8 mouse cellular contexts compared by ENCODE assay signal in the genomic region with DNA sequence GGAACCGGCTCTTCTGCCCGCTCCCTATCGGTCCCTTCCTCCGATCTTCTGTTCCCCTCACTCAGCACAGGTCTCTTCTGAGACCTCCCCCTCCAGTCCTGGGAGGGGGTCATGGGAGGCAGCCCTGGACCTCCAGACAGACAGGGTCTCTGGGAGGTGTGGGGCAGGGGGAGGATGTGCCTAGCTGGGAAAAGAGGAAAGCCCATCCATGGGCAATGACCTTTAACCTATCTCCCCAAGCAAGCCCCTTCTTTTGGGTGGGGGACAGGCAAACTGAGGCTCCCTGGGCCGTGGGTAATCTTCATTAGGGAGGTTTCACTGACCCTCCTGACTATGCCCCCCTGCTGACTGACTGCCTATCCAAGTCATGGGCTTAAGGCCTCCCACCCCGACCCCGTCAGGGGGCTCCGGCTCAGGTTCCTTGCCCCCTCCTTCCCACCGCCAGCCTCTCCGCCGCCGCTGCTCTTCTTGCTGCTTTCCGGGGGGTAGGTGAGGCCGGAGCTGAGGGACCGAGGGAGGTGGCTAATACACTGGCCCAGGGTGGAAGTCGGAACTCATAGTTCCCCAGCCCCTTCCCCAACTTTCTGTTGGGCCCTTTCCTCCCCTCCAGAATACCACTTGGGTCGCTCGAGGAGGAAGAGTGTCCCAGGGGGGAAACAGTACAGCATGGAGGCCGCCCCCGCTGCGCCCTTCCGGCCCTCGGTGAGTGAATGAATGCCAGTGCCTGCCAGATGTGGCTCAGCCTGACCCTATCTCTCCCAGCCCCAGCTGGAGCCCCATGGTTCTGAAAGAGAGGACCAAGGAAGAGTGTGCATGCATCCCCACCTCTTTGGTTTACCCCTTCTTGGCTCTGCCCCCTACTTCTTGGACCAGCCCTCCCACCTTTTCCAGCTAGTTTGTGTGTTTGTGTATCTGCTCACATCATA. TPM values are rescaled to one million over a fixed set of nuclear protein-coding genes. Genes with fewer than 3 reads are reported as not detected.
DNase-seq lines count a peak whose midpoint lies in the region; ATAC-seq and TF ChIP-seq lines count a peak whose summit lies in the region.

No protein-coding gene starts in this region.

- H3K27ac ChIP-seq in gastrocnemius, adult 2 months = peak overlapping the region; percentile 28; the same call in 1 of the 2 replicates
- no peak overlapping the region for H3K27ac ChIP-seq in thymus, adult 2 months (ENCODE audit: control insufficient read depth, insufficient read depth, low read length)
- no peak overlapping the region for H3K27ac ChIP-seq in liver, embryonic 13.5 days

- intact Hi-C loops in gastrocnemius, adult 2 months (cut with DNase I) = no loop called here

- H3K4me2 ChIP-seq in liver, embryonic 13.5 days = peak overlapping the region; percentile 68

- no peaks in the 10 kb centered on the region for H3K36me3 ChIP-seq in thymus, adult 2 months (ENCODE audit: control insufficient read depth, insufficient read depth, low read length)
- 0 out of 2 replicates have a peak, but pooled peaks cover 4% of the 10 kb centered on the region for H3K36me3 ChIP-seq in liver, embryonic 13.5 days

- WGBS in thymus, adult 2 months = 51% methylated on average over 23 of the region's 23 CpGs
- 9% methylated on average over 23 of the region's 23 CpGs for WGBS in liver, embryonic 13.5 days (ENCODE audit: insufficient replicate concordance)

- peak; percentile 18 for DNase-seq in gastrocnemius, adult 2 months
- DNase-seq in gastrocnemius, adult 8-10 months (ENCODE audit: low spot score in 2 of 2) = no peak
- DNase-seq in thymus, adult 2 months = no peak
- DNase-seq in thymus, postnatal 36 days = no peak
- DNase-seq in liver, embryonic 13.5 days = no peak
- DNase-seq in thymus, postnatal 4 days = peak; percentile 56
- DNase-seq in spleen, postnatal 36 days (ENCODE audit: low spot score in 2 of 2) = no peak
- DNase-seq in urinary bladder, postnatal 10 days (ENCODE audit: low spot score) = no peak

- peaks cover 6% of the 10 kb centered on the region; the same call in 1 of the 2 replicates for H3K27me3 ChIP-seq in thymus, adult 2 months (ENCODE audit: control insufficient read depth, insufficient read depth, low read length)
- peaks cover 39% of the 10 kb centered on the region for H3K27me3 ChIP-seq in liver, embryonic 13.5 days

- no peak for TF ChIP-seq POLR2A in thymus, adult 2 months (IDR thresholded peaks at IDR 0.05; ENCODE audit: control insufficient read depth, extremely low read depth, insufficient read depth, low read length, poor library complexity)

- ATAC-seq in liver, embryonic 13.5 days (ENCODE audit: low read depth) = no peak

- H3K9me3 ChIP-seq in liver, embryonic 13.5 days (replicated peaks) = no peaks in the 10 kb centered on the region

- H3K4me3 ChIP-seq in gastrocnemius, adult 2 months = peak overlapping the region; percentile 61
- H3K4me3 ChIP-seq in thymus, adult 2 months (ENCODE audit: control insufficient read depth, insufficient read depth, low read length) = peak overlapping the region; percentile 34
- H3K4me3 ChIP-seq in liver, embryonic 13.5 days (replicated peaks) = peak overlapping the region; percentile 37

- TF ChIP-seq CTCF in gastrocnemius, adult 2 months (IDR thresholded peaks at IDR 0.05) = no peak
- no peak for TF ChIP-seq CTCF in thymus, adult 2 months (IDR thresholded peaks at IDR 0.05; ENCODE audit: borderline replicate concordance, control insufficient read depth, extremely low read depth, insufficient read depth, low read length, poor library complexity)

- H3K9ac ChIP-seq in liver, embryonic 13.5 days = peak overlapping the region; percentile 66

- peaks cover 24% of the 10 kb centered on the region for H3K4me1 ChIP-seq in thymus, adult 2 months (replicated peaks; ENCODE audit: control insufficient read depth, insufficient read depth, low read length)
- peaks cover 96% of the 10 kb centered on the region for H3K4me1 ChIP-seq in liver, embryonic 13.5 days (replicated peaks)

RNA-seq across cellular contexts. Expression of a gene that starts 11.2 kb away (rescaled TPM):
- total RNA-seq in gastrocnemius, adult 2 months (2021) = 1 to 10 TPM; 3.0 to 3.5 TPM
- total RNA-seq in gastrocnemius, adult 8-10 months (2022) = 1 to 10 TPM; 1.4 to 2.6 (median 1.9) TPM
- 7.6 and 7.7 TPM in 2 replicates for polyA plus RNA-seq in thymus, adult 2 months (2012; rRNA removed)
- 0.25 and 0.44 TPM in 2 replicates for polyA plus RNA-seq in liver, embryonic 13.5 days (2015; fragmentation: Nextera tagmentation; extraction: Ambion mirVana)

RNA-seq across cellular contexts. Expression of a gene that starts 12.8 kb away (rescaled TPM):
- 100 to 1,000 TPM in 1 of 2 experiments, 10 to 100 TPM in 1; 93.8 to 104 TPM for total RNA-seq in gastrocnemius, adult 2 months (2021)
- 100 to 1,000 TPM; 102 to 113 (median 108) TPM for total RNA-seq in gastrocnemius, adult 8-10 months (2022)
- 235 and 251 TPM in 2 replicates for polyA plus RNA-seq in thymus, adult 2 months (2012; rRNA removed)
- polyA plus RNA-seq in liver, embryonic 13.5 days (2015; fragmentation: Nextera tagmentation; extraction: Ambion mirVana) = 111 and 118 TPM in 2 replicates

RNA-seq across cellular contexts. Expression of a gene that starts 19.4 kb away (rescaled TPM):
- total RNA-seq in gastrocnemius, adult 2 months (2021) = 10 to 100 TPM in 1 of 2 experiments, 1 to 10 TPM in 1; 9.2 to 10.7 TPM
- total RNA-seq in gastrocnemius, adult 8-10 months (2022) = 10 to 100 TPM in 2 of 4 experiments, 1 to 10 TPM in 2; 7.7 to 10.7 (median 9.9) TPM
- 125 and 132 TPM in 2 replicates for polyA plus RNA-seq in thymus, adult 2 months (2012; rRNA removed)
- 1.4 and 1.6 TPM in 2 replicates for polyA plus RNA-seq in liver, embryonic 13.5 days (2015; fragmentation: Nextera tagmentation; extraction: Ambion mirVana)

RNA-seq across cellular contexts. Expression of a gene that starts 20.8 kb away (rescaled TPM):
- total RNA-seq in gastrocnemius, adult 2 months (2021) = under 1 TPM; 0.17 to 0.41 TPM
- total RNA-seq in gastrocnemius, adult 8-10 months (2022) = 1 to 10 TPM; 1.1 to 1.6 (median 1.5) TPM
- 54.6 and 60.7 TPM in 2 replicates for polyA plus RNA-seq in thymus, adult 2 months (2012; rRNA removed)
- 6.3 and 7.0 TPM in 2 replicates for polyA plus RNA-seq in liver, embryonic 13.5 days (2015; fragmentation: Nextera tagmentation; extraction: Ambion mirVana)

RNA-seq across cellular contexts. Expression of a gene that starts 35.3 kb away (rescaled TPM):
- under 1 TPM; 0.18 to 0.64 TPM for total RNA-seq in gastrocnemius, adult 2 months (2021)
- under 1 TPM; 0.22 to 0.83 (median 0.41) TPM for total RNA-seq in gastrocnemius, adult 8-10 months (2022)
- polyA plus RNA-seq in thymus, adult 2 months (2012; rRNA removed) = 26.0 and 30.1 TPM in 2 replicates
- 4.7 and 5.2 TPM in 2 replicates for polyA plus RNA-seq in liver, embryonic 13.5 days (2015; fragmentation: Nextera tagmentation; extraction: Ambion mirVana)

Comparison
In these comparisons a context has a peak if more than half of its experiments do, and no peak if none do; other contexts are left out.
1. DNase-seq: peak in gastrocnemius, adult 2 months (single experiment) and thymus, postnatal 4 days (single experiment); none in gastrocnemius, adult 8-10 months (0 of 2), thymus, adult 2 months (single experiment), thymus, postnatal 36 days (0 of 2), liver, embryonic 13.5 days (single experiment), spleen, postnatal 36 days (0 of 2) and urinary bladder, postnatal 10 days (single experiment).
2. Peak in every context shown above with its lines, with median percentiles within 50 percentile points of each other: H3K4me3 ChIP-seq.